Mouse (Mus musculus) lung, embryonic 14.5 days (tissue): ENCODE results near the gene Jsrp1. TPM values are rescaled to one million over a fixed set of nuclear protein-coding genes. Genes with fewer than 3 reads are reported as not detected.
"Not testable (repeated sequence)": the region's sequence is repeated elsewhere in the genome, so short reads cannot be mapped to it uniquely, and the experiment has no call there.

Experiments
- ATAC-seq: fragments of 200-750 bp; cut with Nextera tagmentation; 2 replicates; pipeline ENCODE4 v1.8.0; 2017; ENCODE audit warnings: mild to moderate bottlenecking, moderate TSS enrichment, moderate library complexity; ENCODE audit not compliant: insufficient read depth
- DNase-seq: peaks from one replicate; pipeline ENCODE4 v3.0.0-alpha.2; 2015
- H3K27ac ChIP-seq: fragments of 300-500 bp; sonication (generic); 2 replicates; pipeline ENCODE4 v1.5.1; 2014; ENCODE audit warnings: low read depth, mild to moderate bottlenecking, moderate library complexity
- H3K27me3 ChIP-seq: fragments of 300-500 bp; sonication (generic); 2 replicates; pipeline ENCODE4 v1.6.1; 2014; ENCODE audit warnings: low read length, control low read depth; ENCODE audit not compliant: insufficient read depth
- H3K36me3 ChIP-seq: fragments of 300-500 bp; sonication (generic); 2 replicates; pipeline ENCODE4 v1.6.1; 2014; ENCODE audit warnings: control low read depth; ENCODE audit not compliant: insufficient read depth
- H3K4me1 ChIP-seq: fragments of 300-500 bp; sonication (generic); 2 replicates; pipeline ENCODE4 v1.6.1; 2014; ENCODE audit warnings: antibody characterized with exemption, control low read depth; ENCODE audit not compliant: insufficient read depth
- H3K4me2 ChIP-seq: fragments of 300-500 bp; sonication (generic); 2 replicates; pipeline ENCODE4 v1.6.1; 2014; ENCODE audit warnings: mild to moderate bottlenecking
- H3K4me3 ChIP-seq: fragments of 300-500 bp; sonication (generic); 2 replicates; pipeline ENCODE4 v1.5.1; 2014; ENCODE audit warnings: low read depth, low read length
- H3K9ac ChIP-seq: fragments of 300-500 bp; sonication (generic); 2 replicates; pipeline ENCODE4 v1.6.1; 2014
- H3K9me3 ChIP-seq: fragments of 300-500 bp; sonication (generic); 2 replicates; pipeline ENCODE4 v1.6.1; 2016; ENCODE audit warnings: low read depth, low read length, control low read depth
- CTCF ChIP-seq: IDR thresholded peaks from 2 replicates; pipeline ENCODE4 v1.5.1; 2016; ENCODE audit warnings: antibody characterized with exemption, low read depth
- WGBS: fragments of 180-500 bp; shearing (Covaris S2); extraction: QIAGEN DNeasy Blood & Tissue Kit; methylation state at CpG from one replicate; pipeline ENCODE4 v1.1.7; 2014; 5-methylcytosine and 5-hydroxymethylcytosine counted together
- polyA plus RNA-seq: library from polyadenylated mRNA; unstranded; fragments of >200 nt; fragmentation: Nextera tagmentation; extraction: Ambion mirVana; gene quantifications from 2 replicates; pipeline ENCODE4 v1.2.1, GENCODE M21; 2014

Gene Jsrp1
- polyA plus RNA-seq, 1 experiment from 2014 or later, result 0.97 TPM

- WGBS, result 47% methylated on average over 30 of the region's 30 CpGs
- H3K4me2 ChIP-seq, result no peak overlapping the region
- DNase-seq (no peak), ATAC-seq (no peak)
- H3K36me3 ChIP-seq, result peaks cover under 1% of the 10 kb centered on the region
- TF ChIP-seq CTCF, result no peak
- no peak overlapping the region for H3K27ac ChIP-seq
- no peaks in the 10 kb centered on the region for H3K4me1 ChIP-seq
- no peak overlapping the region for H3K9ac ChIP-seq
- no peaks in the 10 kb centered on the region for H3K9me3 ChIP-seq
- H3K4me3 ChIP-seq, result no peak overlapping the region
- H3K27me3 ChIP-seq, result peaks cover 42% of the 10 kb centered on the region
These were observed 22.3 kb upstream of the Jsrp1 start for GRCm38 (mm10) chr10:80835617-80836016.

GRCm38 (mm10) chr10:80832818-80833217, 19.5 kb upstream of the Jsrp1 start:
- TF ChIP-seq CTCF, result no peak
- H3K36me3 ChIP-seq, result peaks cover 24% of the 10 kb centered on the region
- 59% methylated on average over 7 of the region's 7 CpGs for WGBS
- ATAC-seq (no peak), DNase-seq (no peak)
- no peak overlapping the region for H3K4me3 ChIP-seq
- H3K27ac ChIP-seq, result no peak overlapping the region
- H3K9me3 ChIP-seq, result no peaks in the 10 kb centered on the region
- H3K4me1 ChIP-seq, result no peaks in the 10 kb centered on the region
- peaks cover 42% of the 10 kb centered on the region for H3K27me3 ChIP-seq
- H3K4me2 ChIP-seq, result no peak overlapping the region
- H3K9ac ChIP-seq, result no peak overlapping the region

GRCm38 (mm10) chr10:80831136-80831535, 17.8 kb upstream of the Jsrp1 start:
- 0 out of 2 replicates have a peak, but pooled peaks have one; percentile 2 for ATAC-seq
- Histone ChIP-seq H3K9me3 (no peaks in the 10 kb centered on the region), H3K4me3 (no peak overlapping the region), H3K27ac (no peak overlapping the region), H3K27me3 (peaks cover 29% of the 10 kb centered on the region), H3K9ac (no peak overlapping the region), H3K4me2 (no peak overlapping the region), H3K36me3 (peaks cover 24% of the 10 kb centered on the region), H3K4me1 (no peaks in the 10 kb centered on the region)
- TF ChIP-seq CTCF, result no peak
- peak; percentile 78 for DNase-seq
- WGBS, result 4% methylated on average over 9 of the region's 9 CpGs

- no peak overlapping the region for H3K9ac ChIP-seq
- H3K4me3 ChIP-seq, result no peak overlapping the region
- 61% methylated on average over 1 of the region's 1 CpGs for WGBS
- no peak for TF ChIP-seq CTCF
- no peaks in the 10 kb centered on the region for H3K4me1 ChIP-seq
- H3K4me2 ChIP-seq, result no peak overlapping the region
- no peaks in the 10 kb centered on the region for H3K9me3 ChIP-seq
- peaks cover 14% of the 10 kb centered on the region for H3K27me3 ChIP-seq
- H3K27ac ChIP-seq, result no peak overlapping the region
- no peak for ATAC-seq
- peaks cover 24% of the 10 kb centered on the region for H3K36me3 ChIP-seq
- no peak for DNase-seq
These were observed 16.3 kb upstream of the Jsrp1 start for GRCm38 (mm10) chr10:80829359-80830278.

GRCm38 (mm10) chr10:80828587-80828986, 15.3 kb upstream of the Jsrp1 start:
- H3K9ac ChIP-seq, H3K9me3 ChIP-seq, H3K4me1 ChIP-seq, H3K27me3 ChIP-seq, DNase-seq, H3K27ac ChIP-seq, ATAC-seq: not testable (repeated sequence)
- peaks cover 24% of the 10 kb centered on the region for H3K36me3 ChIP-seq
- H3K4me3 ChIP-seq, result peak overlapping the region; percentile 65; the same call in 1 of the 2 replicates
- H3K4me2 ChIP-seq, result peak overlapping the region; percentile 97
- WGBS, result 79% methylated on average over 9 of the region's 9 CpGs

GRCm38 (mm10) chr10:80827870-80828420, 14.6 kb upstream of the Jsrp1 start:
- no peaks in the 10 kb centered on the region for H3K4me1 ChIP-seq
- DNase-seq (no peak), ATAC-seq (no peak)
- H3K9ac ChIP-seq, result peak overlapping the region; percentile 85
- H3K4me2 ChIP-seq, result peak overlapping the region; percentile 97
- WGBS, result 64% methylated on average over 8 of the region's 10 CpGs
- TF ChIP-seq CTCF, result no peak
- no peaks in the 10 kb centered on the region for H3K27me3 ChIP-seq
- peaks cover 24% of the 10 kb centered on the region for H3K36me3 ChIP-seq
- no peaks in the 10 kb centered on the region for H3K9me3 ChIP-seq
- H3K27ac ChIP-seq, result no peak overlapping the region
- peak overlapping the region; percentile 65 for H3K4me3 ChIP-seq
